Mouse (Mus musculus): ENCODE data around the gene Irf1.

GRCm38 (mm10) chr11:53773641-53774360, 4.0 kb downstream of the Irf1 start:
- TF ChIP-seq CTCF (conservative IDR thresholded peaks at IDR 0.05; ENCODE audit: insufficient read depth, insufficient read length, low read depth, low read length) (no peak), POLR2A (IDR thresholded peaks at IDR 0.05; ENCODE audit: low read depth, low read length) (no peak)

Data from kidney, adult 2 months (tissue).